Mouse (Mus musculus) effector memory CD4-positive, alpha-beta T cell, adult 5 months (primary cell): ENCODE data around the gene Areg. TPM values are rescaled to one million over a fixed set of nuclear protein-coding genes. Genes with fewer than 3 reads are reported as not detected.

Experiments
- polyA plus RNA-seq: library from polyadenylated mRNA; unstranded; fragments of 100-300 nt; shearing (Covaris generic); gene quantifications from one replicate; pipeline ENCODE4 v1.2.1, GENCODE M21; 2017

The Areg gene
- polyA plus RNA-seq, result 136 TPM

DNA sequence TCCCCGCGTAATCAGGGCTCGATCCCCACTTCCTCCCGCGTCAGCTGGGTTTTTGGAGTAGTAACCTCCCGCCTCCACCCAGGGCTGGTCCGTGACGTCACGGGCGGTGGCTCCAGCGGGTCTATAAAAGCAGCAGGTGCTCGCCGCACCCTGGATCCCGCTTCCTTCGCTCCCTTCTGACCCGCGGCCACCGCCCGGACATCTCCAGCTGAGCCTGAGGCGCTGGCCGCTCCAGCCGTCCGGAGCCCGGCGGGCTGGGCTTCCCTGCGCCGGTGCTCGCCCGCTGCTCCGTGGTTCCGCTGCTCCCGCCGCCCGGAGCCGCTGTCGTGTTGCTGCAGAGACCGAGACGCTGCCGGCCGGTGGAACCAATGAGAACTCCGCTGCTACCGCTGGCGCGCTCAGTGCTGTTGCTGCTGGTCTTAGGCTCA is at the start of gene Areg:
Gene Areg, plus strand, starts transcription at position 154 of the 428 bp plus-strand sequence.

Other genes with a start within 250 kb of the Areg start
- gene Cxcl1, start 248.4 kb upstream of the Areg start, polyA plus RNA-seq, result not detected
- gene Cxcl2, start 235.7 kb upstream of the Areg start, polyA plus RNA-seq, result not detected
- 4.8 TPM for gene Mthfd2l, start 208.5 kb upstream of the Areg start, polyA plus RNA-seq
- not detected for gene Epgn, start 112.1 kb upstream of the Areg start, polyA plus RNA-seq
- not detected for gene Ereg, start 65.0 kb upstream of the Areg start, polyA plus RNA-seq